Mouse (Mus musculus): ENCODE data around the gene Ric8b. TPM values are rescaled to one million over a fixed set of nuclear protein-coding genes. Genes with fewer than 3 reads are reported as not detected.
A peak's percentile ranks its signal among the peaks of the same experiment; 100 is the strongest.

Ric8b gene
- polyA plus RNA-seq, 2 experiments from 2014 or later = 6.3 to 7.2 TPM

- no peak for ATAC-seq
Measured at GRCm38 (mm10) chr10:85007861-85008840, 90.7 kb downstream of the Ric8b start.

- ATAC-seq = no peak
Measured at GRCm38 (mm10) chr10:85011066-85011465, 93.7 kb downstream of the Ric8b start.

GRCm38 (mm10) chr10:85013464-85013863, 96.0 kb downstream of the Ric8b start:
- ATAC-seq = peak; percentile 82

- no peak for ATAC-seq
Measured at GRCm38 (mm10) chr10:85013924-85014428, 96.6 kb downstream of the Ric8b start.

GRCm38 (mm10) chr10:85014456-85014976, 97.1 kb downstream of the Ric8b start:
- no peak for ATAC-seq

- ATAC-seq = no peak
Measured at GRCm38 (mm10) chr10:85022647-85023312, 105.4 kb downstream of the Ric8b start.

GRCm38 (mm10) chr10:85023313-85023666, 105.9 kb downstream of the Ric8b start:
- ATAC-seq = no peak

- peak; percentile 100 for ATAC-seq
Measured at GRCm38 (mm10) chr10:85025799-85026424, 108.5 kb downstream of the Ric8b start.

GRCm38 (mm10) chr10:85027619-85028175, 110.3 kb downstream of the Ric8b start:
- ATAC-seq = no peak

- ATAC-seq = no peak
Measured at GRCm38 (mm10) chr10:85035131-85035725, 117.8 kb downstream of the Ric8b start.

- ATAC-seq = no peak
Measured at GRCm38 (mm10) chr10:85038147-85038546, 120.7 kb downstream of the Ric8b start.

- ATAC-seq = no peak
Measured at GRCm38 (mm10) chr10:85038852-85039251, 121.4 kb downstream of the Ric8b start.

- ATAC-seq = peak; percentile 27
Measured at GRCm38 (mm10) chr10:85044191-85044711, 126.8 kb downstream of the Ric8b start.

- peak; percentile 67 for ATAC-seq
Measured at GRCm38 (mm10) chr10:85044732-85045720, 127.6 kb downstream of the Ric8b start.

- ATAC-seq = peak; percentile 46
Measured at GRCm38 (mm10) chr10:85046585-85046984, 129.2 kb downstream of the Ric8b start.

GRCm38 (mm10) chr10:85048008-85048407, 130.6 kb downstream of the Ric8b start:
- ATAC-seq = no peak

- ATAC-seq = no peak
Measured at GRCm38 (mm10) chr10:85050668-85051208, 133.3 kb downstream of the Ric8b start.

- no peak for ATAC-seq
Measured at GRCm38 (mm10) chr10:85052451-85052850, 135.0 kb downstream of the Ric8b start.

- ATAC-seq = no peak
Measured at GRCm38 (mm10) chr10:85054876-85055275, 137.5 kb downstream of the Ric8b start.

Data from CD4-positive, CD25-positive, alpha-beta regulatory T cell, adult 4 months (primary cell).